Mouse (Mus musculus) heart, adult 2 months (tissue): ENCODE results near the gene Mlip. TPM values are rescaled to one million over a fixed set of nuclear protein-coding genes. Genes with fewer than 3 reads are reported as not detected.

Experiments used
- DNase-seq, 2 experiments: peaks; one replicate each; pipeline ENCODE4 v3.0.0; 2021
- H3K27ac ChIP-seq: fragments of 200-600 bp; 2 replicates; pipeline ENCODE4 v1.8.1; 2022
- H3K27me3 ChIP-seq: fragments of 200-500 bp; 2 replicates; pipeline ENCODE4 v1.6.1; 2012; ENCODE audit warnings: mild to moderate bottlenecking, low read length, inconsistent platforms, mixed read lengths; ENCODE audit not compliant: control insufficient read depth, insufficient read depth
- H3K36me3 ChIP-seq: fragments of 200-500 bp; 2 replicates; pipeline ENCODE4 v1.6.1; 2012; ENCODE audit warnings: low read length, inconsistent platforms; ENCODE audit not compliant: control insufficient read depth, insufficient read depth
- H3K4me1 ChIP-seq: fragments of 200-500 bp; 2 replicates; pipeline ENCODE4 v1.6.1; 2011; ENCODE audit warnings: low read length; ENCODE audit not compliant: control insufficient read depth, insufficient read depth
- H3K4me3 ChIP-seq: fragments of 200-600 bp; 2 replicates; pipeline ENCODE4 v1.8.1; 2022
- H3K79me2 ChIP-seq: fragments of 200-500 bp; replicated peaks from 2 replicates; pipeline ENCODE4 v1.6.1; 2012; ENCODE audit warnings: mild to moderate bottlenecking, inconsistent platforms, low read length, moderate library complexity, mixed read lengths; ENCODE audit not compliant: control insufficient read depth, insufficient read depth
- H3K9ac ChIP-seq: fragments of 200-500 bp; 2 replicates; pipeline ENCODE4 v1.6.1; 2012; ENCODE audit warnings: low read depth, mild to moderate bottlenecking, control low read depth, inconsistent platforms, low read length, mixed read lengths
- CTCF ChIP-seq: fragments of 200-600 bp; IDR thresholded peaks from 2 replicates; pipeline ENCODE4 v1.8.1; 2022; ENCODE audit warnings: antibody characterized with exemption, mild to moderate bottlenecking, moderate library complexity
- EP300 ChIP-seq: fragments of 200-500 bp; IDR thresholded peaks from 2 replicates; pipeline ENCODE4 v1.6.1; 2011; ENCODE audit warnings: low read depth, low read length, control low read depth; ENCODE audit not compliant: insufficient read depth
- POLR2A ChIP-seq: fragments of 200-500 bp; IDR thresholded peaks from 2 replicates; pipeline ENCODE4 v1.6.1; 2011; ENCODE audit warnings: mild to moderate bottlenecking, low read depth, low read length, control low read depth; ENCODE audit not compliant: insufficient read depth
- WGBS: fragments of 180-500 bp; shearing (Covaris S2); methylation state at CpG from one replicate; pipeline ENCODE4 v1.1.7; 2018; 5-methylcytosine and 5-hydroxymethylcytosine counted together
- intact Hi-C: fragments of 180-260 bp; cut with DNase I; formaldehyde crosslinking; loops from one replicate; pipeline ENCODE4 v1.15.1; 2025
- polyA plus RNA-seq: library from polyadenylated mRNA; depleted of rRNA; stranded (reverse); fragments of >200 nt; gene quantifications from 2 replicates; pipeline ENCODE4 v1.2.3, GENCODE M21; 2012
- total RNA-seq, 2 experiments: library from RNA; stranded (reverse); gene quantifications; 2 replicates each; pipeline ENCODE4 v1.2.3; 2021

The Mlip gene
- total and polyA plus RNA-seq, 3 experiments, result 110 to 148 (median 128) TPM

DNA sequence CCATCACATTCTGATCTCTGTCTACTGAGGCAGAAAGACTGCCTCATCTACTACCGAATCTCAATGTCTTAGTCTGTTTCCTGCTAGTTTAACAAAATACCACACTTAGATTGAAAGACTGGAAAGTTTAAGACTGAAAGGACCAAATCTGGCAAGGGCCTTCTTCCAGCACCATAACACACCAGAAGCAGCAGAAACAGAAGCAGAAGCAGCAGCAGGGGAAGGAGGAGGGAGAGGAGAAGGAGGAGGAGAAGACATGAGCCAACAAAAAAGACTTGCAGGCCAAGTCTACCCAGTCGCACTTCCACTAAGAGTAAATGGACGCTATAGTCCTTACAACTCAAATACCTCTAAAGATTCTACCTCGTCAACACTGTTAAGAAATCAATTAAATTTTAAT, 80.0 kb downstream of the Mlip start:
- WGBS, result 89% methylated on average over 4 of the region's 4 CpGs
- H3K4me3 ChIP-seq, result no peak overlapping the region
- no peaks in the 10 kb centered on the region for H3K79me2 ChIP-seq
- intact Hi-C loops, result no loop called here
- peaks cover 3% of the 10 kb centered on the region; the same call in 1 of the 2 replicates for H3K36me3 ChIP-seq
- no peak overlapping the region for H3K9ac ChIP-seq
- H3K4me1 ChIP-seq, result peaks cover 3% of the 10 kb centered on the region
- H3K27me3 ChIP-seq, result no peaks in the 10 kb centered on the region
- DNase-seq, result no peak
- TF ChIP-seq POLR2A, result no peak
- no peak for TF ChIP-seq EP300
- TF ChIP-seq CTCF, result no peak
- H3K27ac ChIP-seq, result no peak overlapping the region

DNA sequence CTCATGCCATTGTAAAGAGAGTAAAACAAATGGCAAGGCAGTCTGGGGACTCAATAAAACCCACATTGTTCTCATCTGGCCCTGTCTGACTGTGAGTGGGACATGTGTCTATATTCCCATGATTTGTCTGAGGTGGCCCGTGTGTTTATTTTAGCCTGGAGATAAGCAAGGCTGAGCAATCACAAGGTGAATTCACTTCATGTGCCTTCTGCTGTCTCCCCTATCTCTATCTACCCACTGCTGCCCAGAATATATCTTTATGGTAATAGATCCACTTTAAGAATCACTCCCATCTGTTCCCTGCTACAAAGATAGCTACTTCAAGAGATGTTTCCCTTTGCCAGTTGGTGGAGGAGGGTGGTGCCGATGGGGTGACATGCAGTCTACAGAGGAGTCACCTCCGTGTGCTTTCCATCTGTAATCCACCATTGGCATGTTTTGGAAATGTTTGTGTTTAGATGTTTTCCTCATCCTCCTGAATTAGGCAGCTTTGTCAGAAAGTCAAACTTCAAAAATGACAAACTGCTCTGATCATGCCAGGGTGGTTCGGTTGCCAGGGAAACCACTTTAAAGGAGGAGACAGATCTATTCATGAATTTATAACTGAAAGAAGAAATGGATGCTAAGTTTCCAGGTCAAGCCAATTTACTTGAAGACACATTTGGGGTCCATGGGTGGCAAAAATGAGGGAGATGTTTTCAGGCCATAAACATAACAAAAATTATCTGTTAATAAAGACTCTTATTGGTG, 87.3 kb downstream of the Mlip start:
- H3K4me1 ChIP-seq, result no peaks in the 10 kb centered on the region; the same call in 1 of the 2 replicates
- peak in 1 of 2 experiments; percentile 8 for DNase-seq
- H3K27me3 ChIP-seq, result no peaks in the 10 kb centered on the region
- intact Hi-C loops, result loop anchor here (5.0 kb wide), 1 partner anchor 77 kb away; no protein-coding TSS in a partner anchor
- H3K79me2 ChIP-seq, result no peaks in the 10 kb centered on the region
- H3K27ac ChIP-seq, result peak overlapping the region; percentile 52
- WGBS, result 46% methylated on average over 4 of the region's 4 CpGs
- H3K9ac ChIP-seq, result no peak overlapping the region
- H3K36me3 ChIP-seq, result peaks cover 2% of the 10 kb centered on the region; the same call in 1 of the 2 replicates
- no peak for TF ChIP-seq POLR2A
- no peak overlapping the region for H3K4me3 ChIP-seq

DNA sequence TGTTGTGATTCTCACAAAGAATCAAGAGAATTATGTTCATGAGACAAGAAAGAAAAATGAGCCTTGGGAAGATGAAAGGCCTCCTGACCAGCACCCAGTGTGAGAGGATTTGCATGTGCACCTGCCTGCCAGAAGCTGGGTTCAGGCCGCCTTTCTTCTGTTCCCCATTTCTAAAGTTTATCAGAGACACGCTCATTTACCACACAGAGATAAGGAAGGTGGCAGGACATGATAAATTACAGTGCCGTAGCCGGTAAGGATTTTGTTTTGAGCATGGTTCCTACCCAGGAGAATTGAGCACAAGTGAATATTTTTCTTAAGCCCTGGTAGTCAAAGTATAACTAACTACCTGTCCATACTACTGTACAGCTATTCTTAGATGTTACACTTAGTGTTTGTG, 93.7 kb downstream of the Mlip start:
- Histone ChIP-seq H3K36me3 (peaks cover 4% of the 10 kb centered on the region; the same call in 1 of the 2 replicates), H3K4me1 (no peaks in the 10 kb centered on the region; the same call in 1 of the 2 replicates), H3K4me3 (no peak overlapping the region), H3K27ac (no peak overlapping the region), H3K9ac (no peak overlapping the region), H3K27me3 (no peaks in the 10 kb centered on the region), H3K79me2 (no peaks in the 10 kb centered on the region)
- no peak for TF ChIP-seq CTCF
- no peak for TF ChIP-seq EP300
- intact Hi-C loops, result no loop called here
- DNase-seq, result no peak
- WGBS, result 15% methylated on average over 4 of the region's 4 CpGs

DNA sequence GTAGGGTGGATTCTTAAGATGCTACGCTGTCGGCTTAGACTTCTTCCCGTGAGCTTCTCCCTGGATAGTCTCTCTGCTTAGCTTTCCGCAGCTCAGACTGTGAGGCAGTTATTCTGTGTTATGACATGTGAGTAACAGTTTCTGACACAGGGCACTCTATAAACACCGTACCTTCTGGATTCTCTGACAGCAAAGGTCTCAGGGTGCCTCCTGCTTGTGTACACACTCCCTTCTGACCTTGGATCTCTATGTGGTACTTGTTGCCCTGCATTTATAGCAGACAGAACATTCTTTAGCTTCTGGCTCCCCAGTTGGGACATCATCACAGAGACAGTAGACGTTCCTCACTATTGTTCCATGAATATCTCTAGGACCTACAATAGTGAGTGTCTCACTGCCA, 94.5 kb downstream of the Mlip start:
- H3K27ac ChIP-seq, result no peak overlapping the region
- intact Hi-C loops, result no loop called here
- DNase-seq, result no peak
- no peaks in the 10 kb centered on the region for H3K27me3 ChIP-seq
- no peaks in the 10 kb centered on the region; the same call in 1 of the 2 replicates for H3K4me1 ChIP-seq
- peaks cover 4% of the 10 kb centered on the region; the same call in 1 of the 2 replicates for H3K36me3 ChIP-seq
- H3K79me2 ChIP-seq, result no peaks in the 10 kb centered on the region
- 74% methylated on average over 6 of the region's 6 CpGs for WGBS
- no peak overlapping the region for H3K4me3 ChIP-seq
- no peak for TF ChIP-seq POLR2A
- no peak overlapping the region for H3K9ac ChIP-seq

DNA sequence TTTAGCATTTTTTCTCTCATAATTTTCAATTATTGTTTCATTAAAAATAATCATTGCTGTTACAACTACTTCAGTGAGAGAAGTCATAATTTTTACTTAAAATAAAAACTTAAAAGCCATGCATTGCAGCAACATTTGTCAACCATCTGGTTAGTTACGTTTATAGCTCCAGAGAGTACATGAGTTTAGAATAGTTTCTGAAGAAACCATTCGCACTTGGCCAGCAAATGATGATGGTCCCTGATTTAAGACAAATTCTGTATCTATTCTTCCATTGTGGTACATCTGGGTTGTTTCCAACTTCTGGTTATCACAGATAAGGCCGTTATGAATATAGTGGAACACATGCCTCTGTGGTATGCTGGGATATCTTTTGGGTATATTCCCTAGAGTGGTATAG, 98.3 kb downstream of the Mlip start:
- 73% methylated on average over 3 of the region's 3 CpGs for WGBS
- H3K79me2 ChIP-seq, result no peaks in the 10 kb centered on the region
- no peak for DNase-seq
- no peak overlapping the region for H3K9ac ChIP-seq
- H3K4me3 ChIP-seq, result no peak overlapping the region
- no peaks in the 10 kb centered on the region; the same call in 1 of the 2 replicates for H3K4me1 ChIP-seq
- no peak for TF ChIP-seq POLR2A
- TF ChIP-seq CTCF, result no peak
- TF ChIP-seq EP300, result no peak
- H3K27me3 ChIP-seq, result no peaks in the 10 kb centered on the region
- no peak overlapping the region for H3K27ac ChIP-seq
- intact Hi-C loops, result no loop called here
- H3K36me3 ChIP-seq, result peaks cover 4% of the 10 kb centered on the region; the same call in 1 of the 2 replicates

DNA sequence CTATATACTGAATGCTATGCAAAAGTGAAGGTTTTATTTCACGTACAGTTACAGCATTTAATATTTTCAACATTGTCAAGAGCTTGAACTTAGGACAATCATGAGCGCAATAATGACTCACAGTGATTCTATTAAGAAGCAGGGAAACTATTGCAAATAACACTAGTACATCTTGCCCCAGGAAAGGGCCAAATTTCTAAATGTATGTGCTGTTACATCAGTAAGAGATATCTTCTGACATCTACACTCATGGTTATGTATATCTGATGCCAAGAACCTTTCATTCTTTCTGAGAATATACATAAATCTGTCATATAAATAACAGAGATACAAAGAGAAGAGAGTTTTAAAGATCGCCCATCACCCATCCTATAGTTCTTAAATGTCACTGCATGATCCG, 100.0 kb downstream of the Mlip start:
- no peak for DNase-seq
- intact Hi-C loops, result no loop called here
- H3K9ac ChIP-seq, result no peak overlapping the region
- TF ChIP-seq EP300, result no peak
- TF ChIP-seq POLR2A, result no peak
- TF ChIP-seq CTCF, result no peak
- H3K27ac ChIP-seq, result peak overlapping the region; percentile 53; the same call in 1 of the 2 replicates
- WGBS, result 89% methylated on average over 4 of the region's 4 CpGs
- H3K79me2 ChIP-seq, result no peaks in the 10 kb centered on the region
- no peaks in the 10 kb centered on the region for H3K27me3 ChIP-seq
- H3K4me1 ChIP-seq, result no peaks in the 10 kb centered on the region
- H3K4me3 ChIP-seq, result no peak overlapping the region
- no peaks in the 10 kb centered on the region for H3K36me3 ChIP-seq
